Mouse (Mus musculus) heart, postnatal 4 days (tissue): ENCODE data around the gene Strbp. TPM values are rescaled to one million over a fixed set of nuclear protein-coding genes. Genes with fewer than 3 reads are reported as not detected.

Experiments
- microRNA-seq, 2 experiments: library from miRNA; unstranded; fragments of <30 nt; microRNA quantifications; one replicate each; pipeline ENCODE4 v1.2.0; 2021 to 2022
- total RNA-seq, 2 experiments: library from RNA; stranded (reverse); gene quantifications; 2 replicates each; pipeline ENCODE4 v1.2.3; 2021

The Strbp gene
- total RNA-seq, 2 experiments from 2014 or later: 33.0 to 33.4 TPM

Small RNA genes within 50 kb of the gene (microRNA-seq; reads per million reads assigned to microRNA genes)
- gene Mir5128: 1.2 to 4.1 reads per million in 2 experiments

Other genes starting within 250 kb of the Strbp start
- 1 to 10 TPM; 1.4 to 1.5 TPM for gene Gpr21, start 187.5 kb downstream of the Strbp start, total RNA-seq
- gene Crb2, start 72.4 kb upstream of the Strbp start, total RNA-seq: 1 to 10 TPM; 1.5 to 2.0 TPM